Mouse (Mus musculus): Measurements from ENCODE around the gene Trappc10. TPM values are rescaled to one million over a fixed set of nuclear protein-coding genes. Genes with fewer than 3 reads are reported as not detected.
"Not testable (repeated sequence)": the region's sequence is repeated elsewhere in the genome, so short reads cannot be mapped to it uniquely, and the experiment has no call there.

Gene Trappc10
- polyA plus RNA-seq, 1 experiment from 2014 or later, result 28.4 TPM

GRCm38 (mm10) chr10:78186076-78186475 is 58.4 kb downstream of the Trappc10 start:
- 92% methylated on average over 4 of the region's 4 CpGs for WGBS
- not testable (repeated sequence) for H3K9ac ChIP-seq (replicated peaks); ATAC-seq (ENCODE audit: low FRiP score); H3K4me2 ChIP-seq; H3K4me3 ChIP-seq (replicated peaks); H3K27me3 ChIP-seq (replicated peaks); H3K9me3 ChIP-seq (replicated peaks); H3K27ac ChIP-seq (replicated peaks)
- Histone ChIP-seq H3K36me3 (peaks cover 57% of the 10 kb centered on the region), H3K4me1 (peaks cover 19% of the 10 kb centered on the region)

GRCm38 (mm10) chr10:78185381-78185725 is 59.1 kb downstream of the Trappc10 start:
- no peaks in the 10 kb centered on the region for H3K27me3 ChIP-seq (replicated peaks)
- no peaks in the 10 kb centered on the region for H3K9me3 ChIP-seq (replicated peaks)
- H3K9ac ChIP-seq (replicated peaks), result peak overlapping the region; percentile 53
- peaks cover 58% of the 10 kb centered on the region for H3K36me3 ChIP-seq
- H3K4me2 ChIP-seq, result peak overlapping the region; percentile 97
- 27% methylated on average over 9 of the region's 9 CpGs for WGBS
- peak overlapping the region; percentile 79 for H3K27ac ChIP-seq (replicated peaks)
- no peak for ATAC-seq (ENCODE audit: low FRiP score)
- H3K4me3 ChIP-seq (replicated peaks), result peak overlapping the region; percentile 82
- H3K4me1 ChIP-seq, result peaks cover 19% of the 10 kb centered on the region

- Histone ChIP-seq H3K4me3 (replicated peaks) (peak within 1 kb of the TSS; percentile 82), H3K36me3 (peaks cover 58% of the 10 kb centered on the region), H3K27me3 (replicated peaks) (no peaks in the 10 kb centered on the region), H3K4me1 (peaks cover 19% of the 10 kb centered on the region), H3K4me2 (peak within 1 kb of the TSS; percentile 97), H3K9me3 (replicated peaks) (no peaks in the 10 kb centered on the region), H3K9ac (replicated peaks) (peak within 1 kb of the TSS; percentile 53), H3K27ac (replicated peaks) (peak within 1 kb of the TSS; percentile 79)
- peak; percentile 96 for ATAC-seq (ENCODE audit: low FRiP score)
- 2% methylated on average over 47 of the region's 47 CpGs for WGBS
Measured at GRCm38 (mm10) chr10:78184531-78185380, 59.7 kb downstream of the Trappc10 start, which contains the start of gene Pwp2. Pwp2 (minus strand) TSS chr10:78185149.

- Histone ChIP-seq H3K36me3 (peaks cover 58% of the 10 kb centered on the region), H3K27ac (replicated peaks) (no peak overlapping the region), H3K27me3 (replicated peaks) (no peaks in the 10 kb centered on the region), H3K9me3 (replicated peaks) (no peaks in the 10 kb centered on the region), H3K9ac (replicated peaks) (no peak overlapping the region), H3K4me2 (no peak overlapping the region), H3K4me1 (peaks cover 19% of the 10 kb centered on the region), H3K4me3 (replicated peaks) (no peak overlapping the region)
- WGBS, result 85% methylated on average over 3 of the region's 3 CpGs
- no peak for ATAC-seq (ENCODE audit: low FRiP score)
Measured at GRCm38 (mm10) chr10:78183577-78183976, 60.9 kb downstream of the Trappc10 start.

- ATAC-seq (ENCODE audit: low FRiP score), result no peak
- Histone ChIP-seq H3K36me3 (peaks cover 58% of the 10 kb centered on the region), H3K4me1 (peaks cover 19% of the 10 kb centered on the region), H3K9me3 (replicated peaks) (no peaks in the 10 kb centered on the region), H3K4me3 (replicated peaks) (no peak overlapping the region), H3K4me2 (no peak overlapping the region), H3K27ac (replicated peaks) (no peak overlapping the region), H3K9ac (replicated peaks) (no peak overlapping the region), H3K27me3 (replicated peaks) (no peaks in the 10 kb centered on the region)
- WGBS, result 95% methylated on average over 17 of the region's 17 CpGs
Measured at GRCm38 (mm10) chr10:78182321-78182720, 62.1 kb downstream of the Trappc10 start.

GRCm38 (mm10) chr10:78174474-78174873 is 70.0 kb downstream of the Trappc10 start:
- Histone ChIP-seq H3K9ac (replicated peaks) (no peak overlapping the region), H3K36me3 (peaks cover 89% of the 10 kb centered on the region), H3K4me2 (no peak overlapping the region), H3K9me3 (replicated peaks) (no peaks in the 10 kb centered on the region), H3K27ac (replicated peaks) (no peak overlapping the region), H3K4me3 (replicated peaks) (no peak overlapping the region), H3K27me3 (replicated peaks) (no peaks in the 10 kb centered on the region), H3K4me1 (peaks cover 8% of the 10 kb centered on the region)
- no peak for ATAC-seq (ENCODE audit: low FRiP score)
- WGBS, result 90% methylated on average over 5 of the region's 5 CpGs

- no peak for ATAC-seq (ENCODE audit: low FRiP score)
- H3K4me3 ChIP-seq (replicated peaks), result no peak overlapping the region
- H3K9ac ChIP-seq (replicated peaks), result no peak overlapping the region
- peaks cover 32% of the 10 kb centered on the region for H3K4me1 ChIP-seq
- H3K4me2 ChIP-seq, result no peak overlapping the region
- 93% methylated on average over 9 of the region's 9 CpGs for WGBS
- H3K9me3 ChIP-seq (replicated peaks), result no peaks in the 10 kb centered on the region
- H3K27me3 ChIP-seq (replicated peaks), result no peaks in the 10 kb centered on the region
- H3K36me3 ChIP-seq, result peaks cover 73% of the 10 kb centered on the region
- no peak overlapping the region for H3K27ac ChIP-seq (replicated peaks)
Measured at GRCm38 (mm10) chr10:78171581-78171980, 72.9 kb downstream of the Trappc10 start.

- Histone ChIP-seq H3K4me3 (replicated peaks) (no peak overlapping the region), H3K27me3 (replicated peaks) (no peaks in the 10 kb centered on the region), H3K9ac (replicated peaks) (no peak overlapping the region), H3K4me2 (no peak overlapping the region), H3K4me1 (peaks cover 34% of the 10 kb centered on the region), H3K9me3 (replicated peaks) (no peaks in the 10 kb centered on the region), H3K27ac (replicated peaks) (no peak overlapping the region), H3K36me3 (peaks cover 72% of the 10 kb centered on the region)
- WGBS, result 96% methylated on average over 7 of the region's 7 CpGs
- ATAC-seq (ENCODE audit: low FRiP score), result no peak
Measured at GRCm38 (mm10) chr10:78171057-78171456, 73.4 kb downstream of the Trappc10 start.

GRCm38 (mm10) chr10:78170445-78170844 is 74.0 kb downstream of the Trappc10 start:
- Histone ChIP-seq H3K9ac (replicated peaks) (no peak overlapping the region), H3K4me3 (replicated peaks) (peak overlapping the region; percentile 90; the same call in 1 of the 2 replicates), H3K36me3 (peaks cover 72% of the 10 kb centered on the region), H3K9me3 (replicated peaks) (no peaks in the 10 kb centered on the region), H3K27me3 (replicated peaks) (no peaks in the 10 kb centered on the region), H3K27ac (replicated peaks) (peak overlapping the region; percentile 86), H3K4me1 (peaks cover 36% of the 10 kb centered on the region), H3K4me2 (peak overlapping the region; percentile 85)
- 70% methylated on average over 2 of the region's 2 CpGs for WGBS
- no peak for ATAC-seq (ENCODE audit: low FRiP score)

- peak within 1 kb of the TSS; percentile 98 for H3K9ac ChIP-seq (replicated peaks)
- peak within 1 kb of the TSS; percentile 85 for H3K4me2 ChIP-seq
- peak within 1 kb of the TSS; percentile 90 for H3K4me3 ChIP-seq (replicated peaks)
- H3K27me3 ChIP-seq (replicated peaks), result no peaks in the 10 kb centered on the region
- peaks cover 39% of the 10 kb centered on the region for H3K4me1 ChIP-seq
- H3K27ac ChIP-seq (replicated peaks), result peak within 1 kb of the TSS; percentile 86
- H3K36me3 ChIP-seq, result peaks cover 72% of the 10 kb centered on the region
- H3K9me3 ChIP-seq (replicated peaks), result no peaks in the 10 kb centered on the region
- peak; percentile 96 for ATAC-seq (ENCODE audit: low FRiP score)
- WGBS, result 2% methylated on average over 50 of the region's 50 CpGs
Measured at GRCm38 (mm10) chr10:78169281-78170042, 75.0 kb downstream of the Trappc10 start, which contains the start of gene D10Jhu81e. D10Jhu81e (minus strand) TSS chr10:78169782.

GRCm38 (mm10) chr10:78168792-78169191 is 75.6 kb downstream of the Trappc10 start:
- Histone ChIP-seq H3K4me1 (peaks cover 39% of the 10 kb centered on the region), H3K4me2 (peak overlapping the region; percentile 85), H3K4me3 (replicated peaks) (peak overlapping the region; percentile 90), H3K9me3 (replicated peaks) (no peaks in the 10 kb centered on the region), H3K36me3 (peaks cover 68% of the 10 kb centered on the region), H3K27me3 (replicated peaks) (no peaks in the 10 kb centered on the region), H3K9ac (replicated peaks) (peak overlapping the region; percentile 98), H3K27ac (replicated peaks) (peak overlapping the region; percentile 86; the same call in 1 of the 2 replicates)
- ATAC-seq (ENCODE audit: low FRiP score), result no peak
- WGBS, result 91% methylated on average over 11 of the region's 11 CpGs

All from neural tube, embryonic 15.5 days (tissue).